In genomic region chr3:100554843-100555242, GRCm38 (mm10) we compare ENCODE assay signal across 8 mouse cellular contexts.
DNase-seq lines count a peak whose midpoint lies in the region; ATAC-seq lines count a peak whose summit lies in the region.

No protein-coding gene starts in this region.

- no peak overlapping the region for H3K27ac ChIP-seq in forebrain, embryonic 11.5 days (ENCODE audit: low read depth, low read length)
- no peak overlapping the region for H3K27ac ChIP-seq in forebrain, embryonic 10.5 days
- H3K27ac ChIP-seq in liver, embryonic 13.5 days = no peak overlapping the region
- no peak overlapping the region for H3K27ac ChIP-seq in liver, embryonic 11.5 days (ENCODE audit: low read depth, low read length)

- H3K4me1 ChIP-seq in forebrain, embryonic 11.5 days (replicated peaks; ENCODE audit: control insufficient read depth, insufficient read depth, low read length) = no peaks in the 10 kb centered on the region
- H3K4me1 ChIP-seq in forebrain, embryonic 10.5 days = no peaks in the 10 kb centered on the region
- peaks cover 13% of the 10 kb centered on the region for H3K4me1 ChIP-seq in liver, embryonic 13.5 days (replicated peaks)
- no peaks in the 10 kb centered on the region for H3K4me1 ChIP-seq in liver, embryonic 11.5 days (replicated peaks; ENCODE audit: control insufficient read depth, insufficient read depth, low read length)

- DNase-seq in forebrain, embryonic 11.5 days (ENCODE audit: low spot score) = no peak
- no peak for DNase-seq in forebrain, embryonic 10.5 days (ENCODE audit: extremely low spot score, low spot score)
- DNase-seq in liver, embryonic 13.5 days = no peak
- no peak for DNase-seq in liver, embryonic 11.5 days (ENCODE audit: low spot score)
- DNase-seq in embryo, embryonic 11 days = peak; percentile 52
- DNase-seq in spleen, adult 18-20 months = no peak
- DNase-seq in thymus, postnatal 10 days (ENCODE audit: low spot score in 2 of 2) = no peak

- no peaks in the 10 kb centered on the region for H3K36me3 ChIP-seq in forebrain, embryonic 11.5 days (ENCODE audit: control insufficient read depth, insufficient read depth, low read length)
- H3K36me3 ChIP-seq in forebrain, embryonic 10.5 days (replicated peaks) = no peaks in the 10 kb centered on the region
- H3K36me3 ChIP-seq in liver, embryonic 13.5 days = 0 out of 2 replicates have a peak, but pooled peaks cover 3% of the 10 kb centered on the region
- no peaks in the 10 kb centered on the region for H3K36me3 ChIP-seq in liver, embryonic 11.5 days (ENCODE audit: control insufficient read depth, insufficient read depth, low read length)

- no peak overlapping the region for H3K4me3 ChIP-seq in forebrain, embryonic 11.5 days (ENCODE audit: low read depth, low read length)
- no peak overlapping the region for H3K4me3 ChIP-seq in forebrain, embryonic 10.5 days
- no peak overlapping the region for H3K4me3 ChIP-seq in liver, embryonic 13.5 days (replicated peaks)
- no peak overlapping the region for H3K4me3 ChIP-seq in liver, embryonic 11.5 days (ENCODE audit: low read depth, low read length)

- H3K9ac ChIP-seq in forebrain, embryonic 11.5 days (ENCODE audit: low read length) = no peak overlapping the region
- no peak overlapping the region for H3K9ac ChIP-seq in liver, embryonic 13.5 days
- H3K9ac ChIP-seq in liver, embryonic 11.5 days (ENCODE audit: low read depth, low read length) = no peak overlapping the region

- H3K9me3 ChIP-seq in forebrain, embryonic 11.5 days (ENCODE audit: control insufficient read depth, low read length) = no peaks in the 10 kb centered on the region
- H3K9me3 ChIP-seq in forebrain, embryonic 10.5 days = no peaks in the 10 kb centered on the region
- H3K9me3 ChIP-seq in liver, embryonic 13.5 days (replicated peaks) = peaks cover 13% of the 10 kb centered on the region
- no peaks in the 10 kb centered on the region for H3K9me3 ChIP-seq in liver, embryonic 11.5 days (ENCODE audit: control insufficient read depth, low read length)

- H3K4me2 ChIP-seq in forebrain, embryonic 11.5 days (ENCODE audit: low read depth, low read length, severe bottlenecking) = no peak overlapping the region
- H3K4me2 ChIP-seq in liver, embryonic 13.5 days = no peak overlapping the region
- H3K4me2 ChIP-seq in liver, embryonic 11.5 days = no peak overlapping the region

- ATAC-seq in forebrain, embryonic 11.5 days (replicated peaks; ENCODE audit: low FRiP score) = 0 out of 2 replicates have a peak, but pooled peaks have one; percentile 15
- peak; percentile 39; the same call in 1 of the 2 replicates for ATAC-seq in liver, embryonic 13.5 days (ENCODE audit: low read depth)
- no peak; the same call in 1 of the 2 replicates for ATAC-seq in liver, embryonic 11.5 days (replicated peaks; ENCODE audit: low FRiP score)
- peak; percentile 42 for ATAC-seq in megakaryocyte-erythroid progenitor cell, adult 5-6 weeks (replicated peaks; ENCODE audit: low FRiP score, low TSS enrichment, poor library complexity, severe bottlenecking)

- H3K27me3 ChIP-seq in forebrain, embryonic 11.5 days (ENCODE audit: control insufficient read depth, insufficient read depth, low read length) = no peaks in the 10 kb centered on the region
- H3K27me3 ChIP-seq in forebrain, embryonic 10.5 days (ENCODE audit: poor library complexity, severe bottlenecking) = no peaks in the 10 kb centered on the region
- no peaks in the 10 kb centered on the region for H3K27me3 ChIP-seq in liver, embryonic 13.5 days
- H3K27me3 ChIP-seq in liver, embryonic 11.5 days (replicated peaks; ENCODE audit: control insufficient read depth, insufficient read depth, low read length) = no peaks in the 10 kb centered on the region

- 44% methylated on average over 5 of the region's 5 CpGs for WGBS in forebrain, embryonic 11.5 days
- WGBS in forebrain, embryonic 10.5 days = 46% methylated on average over 5 of the region's 5 CpGs
- 43% methylated on average over 5 of the region's 5 CpGs for WGBS in liver, embryonic 13.5 days (ENCODE audit: insufficient replicate concordance)
- WGBS in liver, embryonic 11.5 days = 44% methylated on average over 5 of the region's 5 CpGs
